Mouse (Mus musculus) small intestine, adult 2 months (tissue): ENCODE results near the gene Col6a5.

ENCODE experiments used
- CTCF ChIP-seq: fragments of 200-500 bp; IDR thresholded peaks from 2 replicates; pipeline ENCODE4 v1.5.1; 2012; ENCODE audit warnings: low read depth, mild to moderate bottlenecking, control low read depth, inconsistent platforms, low read length, moderate library complexity, mixed read lengths; ENCODE audit not compliant: insufficient replicate concordance, insufficient read length; ENCODE audit errors: extremely low read depth
- POLR2A ChIP-seq: fragments of 200-500 bp; IDR thresholded peaks from 2 replicates; pipeline ENCODE4 v1.6.1; 2012; ENCODE audit warnings: low read depth, mild to moderate bottlenecking, control low read depth, inconsistent platforms, low read length, moderate library complexity

- TF ChIP-seq POLR2A (no peak), CTCF (no peak)
Observed at GRCm38 (mm10) chr9:105972031-105972430, 11.6 kb upstream of the Col6a5 start.
